Mouse (Mus musculus): ENCODE measurements around the gene Klhl7. TPM values are rescaled to one million over a fixed set of nuclear protein-coding genes. Genes with fewer than 3 reads are reported as not detected.

Gene Klhl7
- polyA plus RNA-seq, 1 experiment from 2014 or later = 60.2 TPM

GRCm38 (mm10) chr5:24188476-24188875 is 88.1 kb downstream of the Klhl7 start:
- Histone ChIP-seq H3K27ac (no peak overlapping the region), H3K27me3 (no peaks in the 10 kb centered on the region), H3K9ac (no peak overlapping the region), H3K9me3 (0 out of 2 replicates have a peak, but pooled peaks cover 7% of the 10 kb centered on the region), H3K4me3 (no peak overlapping the region), H3K4me1 (no peaks in the 10 kb centered on the region), H3K4me2 (replicated peaks) (no peak overlapping the region), H3K36me3 (peaks cover 18% of the 10 kb centered on the region)
- no peak for ATAC-seq (ENCODE audit: low FRiP score, low read depth)
- WGBS = 72% methylated on average over 4 of the region's 4 CpGs

DNA sequence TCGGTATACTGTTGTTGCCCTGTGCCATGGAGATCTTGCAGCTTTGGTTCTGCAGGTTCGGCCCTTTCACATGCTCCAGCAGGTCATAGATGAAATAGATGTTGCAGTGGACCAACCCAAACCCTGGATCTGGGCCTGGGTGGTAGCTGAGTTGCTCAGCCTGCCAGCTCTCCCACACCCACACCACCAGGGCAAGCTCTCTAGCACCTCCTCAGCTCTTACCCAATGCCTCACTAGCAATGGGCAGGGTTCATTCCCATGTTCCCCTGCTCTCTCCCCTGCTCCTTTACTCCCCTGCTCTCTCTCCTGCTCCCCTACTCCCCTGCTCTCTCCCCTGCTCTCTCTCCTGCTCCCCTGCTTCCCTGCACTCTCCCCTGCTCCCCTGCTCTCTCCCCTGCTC is 91.4 kb downstream of the Klhl7 start:
- Histone ChIP-seq H3K4me2 (replicated peaks) (no peak overlapping the region), H3K9ac (no peak overlapping the region), H3K27me3 (no peaks in the 10 kb centered on the region), H3K36me3 (no peaks in the 10 kb centered on the region), H3K4me1 (no peaks in the 10 kb centered on the region), H3K4me3 (no peak overlapping the region), H3K27ac (no peak overlapping the region), H3K9me3 (no peaks in the 10 kb centered on the region)
- ATAC-seq (ENCODE audit: low FRiP score, low read depth) = no peak
- WGBS = 85% methylated on average over 2 of the region's 2 CpGs

- H3K36me3 ChIP-seq = no peaks in the 10 kb centered on the region
- no peak overlapping the region for H3K9ac ChIP-seq
- 74% methylated on average over 4 of the region's 4 CpGs for WGBS
- H3K4me3 ChIP-seq = no peak overlapping the region
- no peaks in the 10 kb centered on the region for H3K27me3 ChIP-seq
- no peak overlapping the region for H3K4me2 ChIP-seq (replicated peaks)
- no peak for ATAC-seq (ENCODE audit: low FRiP score, low read depth)
- H3K27ac ChIP-seq = no peak overlapping the region
- no peaks in the 10 kb centered on the region for H3K4me1 ChIP-seq
- no peaks in the 10 kb centered on the region for H3K9me3 ChIP-seq
Measured at GRCm38 (mm10) chr5:24201006-24201405, 100.6 kb downstream of the Klhl7 start.

DNA sequence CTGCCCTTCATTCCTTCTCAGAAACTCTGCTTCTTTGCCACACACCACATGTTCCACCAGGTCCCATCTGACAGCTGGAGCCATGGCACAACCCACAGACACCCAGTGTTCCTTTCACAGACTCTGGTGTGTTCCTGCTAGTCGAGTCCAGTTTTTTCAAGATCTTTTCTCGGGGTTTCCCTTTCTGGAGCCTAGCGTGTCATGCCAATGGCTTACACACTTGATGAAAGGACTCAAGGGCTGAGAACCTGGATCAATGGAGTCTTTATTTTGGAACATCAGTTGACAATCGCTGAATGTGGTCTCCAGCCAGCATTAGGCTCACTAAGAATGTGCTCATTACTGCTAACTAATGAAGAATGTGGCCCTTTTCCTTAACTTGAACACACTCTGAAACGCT is 102.1 kb downstream of the Klhl7 start:
- 81% methylated on average over 5 of the region's 5 CpGs for WGBS

DNA sequence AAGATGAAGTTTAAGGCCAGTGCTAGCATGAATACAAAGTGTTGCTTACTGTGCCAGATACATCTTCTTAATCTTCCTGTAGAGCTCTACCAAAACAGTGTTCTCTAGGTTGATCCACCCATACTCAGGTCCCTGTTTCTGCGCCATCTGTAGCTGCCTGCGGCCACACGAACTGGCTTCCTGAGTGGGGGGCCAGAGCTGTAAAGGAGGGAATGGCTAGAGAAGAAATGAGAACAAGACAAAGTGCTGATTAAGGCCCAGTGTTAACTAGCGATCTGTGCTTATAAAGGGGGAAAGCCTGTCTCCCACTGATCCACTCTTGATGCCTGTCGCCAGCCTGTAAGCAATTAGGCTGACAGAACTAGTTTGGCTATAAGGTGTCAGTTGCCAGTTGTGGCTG is 102.9 kb downstream of the Klhl7 start:
- WGBS = 60% methylated on average over 5 of the region's 5 CpGs
- Histone ChIP-seq H3K36me3 (no peaks in the 10 kb centered on the region), H3K4me3 (no peak overlapping the region), H3K27ac (no peak overlapping the region), H3K4me2 (replicated peaks) (no peak overlapping the region), H3K9me3 (no peaks in the 10 kb centered on the region), H3K4me1 (no peaks in the 10 kb centered on the region), H3K27me3 (no peaks in the 10 kb centered on the region), H3K9ac (no peak overlapping the region)
- ATAC-seq (ENCODE audit: low FRiP score, low read depth) = no peak

More for the DNA sequence above, 102.1 kb downstream of the Klhl7 start:
- no peak overlapping the region for H3K4me2 ChIP-seq (replicated peaks)
- ATAC-seq (ENCODE audit: low FRiP score, low read depth) = no peak
- no peaks in the 10 kb centered on the region for H3K36me3 ChIP-seq
- H3K27ac ChIP-seq = no peak overlapping the region
- no peaks in the 10 kb centered on the region for H3K9me3 ChIP-seq
- no peaks in the 10 kb centered on the region for H3K27me3 ChIP-seq
- H3K9ac ChIP-seq = no peak overlapping the region
- H3K4me1 ChIP-seq = no peaks in the 10 kb centered on the region
- H3K4me3 ChIP-seq = no peak overlapping the region

- Histone ChIP-seq H3K36me3 (no peaks in the 10 kb centered on the region), H3K4me1 (no peaks in the 10 kb centered on the region), H3K4me3 (no peak overlapping the region), H3K27me3 (no peaks in the 10 kb centered on the region), H3K27ac (no peak overlapping the region), H3K9me3 (no peaks in the 10 kb centered on the region), H3K4me2 (replicated peaks) (no peak overlapping the region), H3K9ac (no peak overlapping the region)
- 51% methylated on average over 10 of the region's 10 CpGs for WGBS
- no peak for ATAC-seq (ENCODE audit: low FRiP score, low read depth)
Measured at GRCm38 (mm10) chr5:24207965-24208364, 107.6 kb downstream of the Klhl7 start.

DNA sequence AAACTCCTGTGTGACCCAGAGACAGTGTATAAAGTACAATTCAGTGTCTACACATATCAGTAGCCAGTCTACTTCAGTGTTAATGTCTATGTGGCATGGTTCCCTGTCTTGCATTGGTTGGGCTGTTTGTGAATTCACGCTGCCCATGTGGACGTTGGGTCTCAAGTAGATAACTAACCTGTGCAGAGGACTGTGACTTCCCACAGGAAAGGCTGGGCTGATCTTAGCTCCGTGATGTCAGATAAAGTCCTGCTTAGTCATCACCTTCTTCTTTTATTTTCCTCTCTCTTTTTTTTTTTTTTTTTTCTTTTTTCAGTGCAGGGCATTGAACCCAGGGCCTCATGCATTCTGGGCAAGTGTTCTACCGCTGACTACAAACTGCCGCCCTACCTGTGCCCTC is 108.1 kb downstream of the Klhl7 start:
- Histone ChIP-seq H3K4me3 (no peak overlapping the region), H3K9ac (no peak overlapping the region), H3K27ac (no peak overlapping the region), H3K9me3 (no peaks in the 10 kb centered on the region), H3K36me3 (no peaks in the 10 kb centered on the region), H3K27me3 (no peaks in the 10 kb centered on the region), H3K4me1 (no peaks in the 10 kb centered on the region), H3K4me2 (replicated peaks) (no peak overlapping the region)
- WGBS = 84% methylated on average over 5 of the region's 5 CpGs
- ATAC-seq (ENCODE audit: low FRiP score, low read depth) = no peak

Other genes with a start within 250 kb of the Klhl7 start
- 27.7 and 33.8 TPM in 2 replicates for gene Fam126a, start 69.9 kb upstream of the Klhl7 start, polyA plus RNA-seq (2015; fragmentation: Nextera tagmentation; extraction: Ambion mirVana)
- 18.2 and 19.9 TPM in 2 replicates for gene Nupl2, start 64.4 kb downstream of the Klhl7 start, polyA plus RNA-seq (2015; fragmentation: Nextera tagmentation; extraction: Ambion mirVana)